Mouse (Mus musculus): ENCODE data around the gene Cbx2. TPM values are rescaled to one million over a fixed set of nuclear protein-coding genes. Genes with fewer than 3 reads are reported as not detected.
A peak's percentile ranks its signal among the peaks of the same experiment; 100 is the strongest.

Cbx2 gene
- total RNA-seq (2014; fragmentation: Nextera tagmentation) (not detected in 2 replicates), total RNA-seq (2017) (0.11 and 0.12 TPM in 2 replicates), polyA plus RNA-seq (2012) (not detected in 2 replicates)

DNA sequence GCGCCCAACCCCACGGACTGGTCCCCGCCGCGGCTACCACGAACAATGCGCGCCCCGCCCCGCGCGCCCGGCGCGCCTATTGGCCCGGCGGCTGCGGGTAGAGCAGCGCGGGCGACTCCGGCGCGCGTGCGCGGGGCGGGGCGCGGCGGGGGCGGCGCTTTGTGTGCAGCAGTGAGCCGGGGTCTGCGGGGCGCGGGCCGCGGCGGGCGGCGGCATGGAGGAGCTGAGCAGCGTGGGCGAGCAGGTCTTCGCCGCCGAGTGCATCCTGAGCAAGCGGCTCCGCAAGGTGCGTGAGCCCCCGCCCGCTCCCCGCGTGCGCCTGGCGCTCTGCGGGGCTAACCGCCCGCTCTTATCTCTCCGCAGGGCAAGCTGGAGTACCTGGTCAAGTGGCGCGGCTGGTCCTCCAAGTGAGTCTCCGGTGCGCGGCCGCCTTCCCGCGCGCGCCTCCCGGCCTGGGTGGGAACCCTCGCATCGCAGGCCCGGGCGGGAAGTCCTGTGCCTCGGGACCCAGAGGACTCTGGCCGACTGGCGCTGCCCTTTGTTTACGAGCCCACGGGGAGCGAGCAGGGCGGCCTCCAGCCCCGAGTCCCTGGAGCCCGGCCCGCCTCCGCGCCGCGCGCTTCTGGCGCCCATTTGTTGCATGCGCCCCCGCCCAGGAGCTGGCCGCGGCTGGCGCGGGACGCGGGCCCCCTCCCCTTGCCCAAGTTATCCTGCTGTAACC is at the start of gene Cbx2:
Cbx2 (plus strand) TSS at position 68 of the 721 bp plus-strand sequence.
- TF ChIP-seq GATA1 (IDR thresholded peaks at IDR 0.05; ENCODE audit: borderline replicate concordance, low read length), result no peak
- no peak for TF ChIP-seq GATA2 (IDR thresholded peaks at IDR 0.05; ENCODE audit: borderline replicate concordance, low read depth, low read length)
- no peak for TF ChIP-seq CTCF (IDR thresholded peaks at IDR 0.05; ENCODE audit: low read depth, low read length)
- no peak for TF ChIP-seq TAL1 (conservative IDR thresholded peaks at IDR 0.05; ENCODE audit: low read depth, low read length)
- TF ChIP-seq POLR2AphosphoS5 (IDR thresholded peaks at IDR 0.05; ENCODE audit: insufficient replicate concordance, low read depth, low read length), result no peak
- Histone ChIP-seq H3K9me3 (replicated peaks) (peaks cover 93% of the 10 kb centered on the region), H3K36me3 (replicated peaks) (no peaks in the 10 kb centered on the region), H3K4me1 (ENCODE audit: insufficient read depth, low read depth, low read length) (no peaks in the 10 kb centered on the region), H3K27me3 (ENCODE audit: insufficient read depth, low read length) (no peaks in the 10 kb centered on the region), H3K4me3 (ENCODE audit: low read depth, low read length) (peak within 1 kb of the TSS; percentile 9; the same call in 1 of the 2 replicates)
- DNase-seq (ENCODE audit: low spot score) (no peak), ATAC-seq (ENCODE audit: extremely low read depth, insufficient number of reproducible peaks, low FRiP score, poor library complexity, severe bottlenecking) (no peak)

DNA sequence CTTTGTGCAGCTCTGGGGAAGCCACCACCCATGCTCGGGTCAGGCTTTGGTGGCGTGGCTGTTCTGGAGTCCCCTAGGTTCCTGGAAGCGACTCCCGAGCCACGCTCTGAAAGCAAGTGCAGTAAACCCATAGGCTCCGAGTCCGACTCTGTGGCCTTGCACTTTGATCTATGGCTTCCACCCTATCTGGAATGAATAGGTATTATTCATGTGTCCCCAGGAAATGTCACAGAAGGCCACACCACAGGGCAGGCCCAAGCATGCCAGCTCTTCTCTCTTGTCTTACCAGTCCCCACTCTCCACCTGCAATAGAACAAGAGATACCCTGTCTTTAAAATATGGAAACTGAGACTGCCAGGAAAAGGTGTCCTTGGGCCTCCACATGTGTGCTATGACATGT is 48.4 kb upstream of the Cbx2 start:
- no peaks in the 10 kb centered on the region for H3K4me1 ChIP-seq (ENCODE audit: insufficient read depth, low read depth, low read length)
- H3K4me3 ChIP-seq (ENCODE audit: low read depth, low read length), result no peak overlapping the region
- H3K9me3 ChIP-seq (replicated peaks), result peaks cover 88% of the 10 kb centered on the region
- no peak for ATAC-seq (ENCODE audit: extremely low read depth, insufficient number of reproducible peaks, low FRiP score, poor library complexity, severe bottlenecking)
- no peaks in the 10 kb centered on the region for H3K27me3 ChIP-seq (ENCODE audit: insufficient read depth, low read length)
- H3K36me3 ChIP-seq (replicated peaks), result no peaks in the 10 kb centered on the region
- no peak for TF ChIP-seq POLR2AphosphoS5 (IDR thresholded peaks at IDR 0.05; ENCODE audit: insufficient replicate concordance, low read depth, low read length)
- no peak for TF ChIP-seq TAL1 (conservative IDR thresholded peaks at IDR 0.05; ENCODE audit: low read depth, low read length)
- no peak for TF ChIP-seq GATA1 (IDR thresholded peaks at IDR 0.05; ENCODE audit: borderline replicate concordance, low read length)
- no peak for TF ChIP-seq CTCF (IDR thresholded peaks at IDR 0.05; ENCODE audit: low read depth, low read length)
- TF ChIP-seq GATA2 (IDR thresholded peaks at IDR 0.05; ENCODE audit: borderline replicate concordance, low read depth, low read length), result no peak
- no peak for DNase-seq (ENCODE audit: low spot score)

DNA sequence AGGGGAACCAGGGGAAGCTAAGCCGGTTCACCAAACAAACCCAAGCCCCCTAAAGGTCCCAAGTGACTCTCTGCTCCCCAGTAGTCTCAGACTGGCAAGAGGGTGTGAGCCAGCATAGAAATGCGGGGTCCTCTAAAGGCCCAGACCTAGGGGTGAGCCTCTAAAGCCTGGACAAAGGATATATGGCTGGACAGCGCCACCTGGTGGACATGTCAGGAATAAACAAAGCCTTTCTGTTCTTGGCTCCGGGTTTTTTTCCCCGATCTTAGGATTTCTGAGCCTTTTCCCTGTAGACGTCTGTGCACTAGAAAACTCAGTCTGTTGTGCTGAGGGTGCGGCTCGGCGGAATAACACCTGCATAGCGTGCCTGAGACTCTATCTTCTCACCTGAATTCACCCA is 47.3 kb upstream of the Cbx2 start:
- no peaks in the 10 kb centered on the region for H3K27me3 ChIP-seq (ENCODE audit: insufficient read depth, low read length)
- H3K9me3 ChIP-seq (replicated peaks), result peaks cover 86% of the 10 kb centered on the region
- no peak for TF ChIP-seq CTCF (IDR thresholded peaks at IDR 0.05; ENCODE audit: low read depth, low read length)
- TF ChIP-seq GATA1 (IDR thresholded peaks at IDR 0.05; ENCODE audit: borderline replicate concordance, low read length), result no peak
- TF ChIP-seq GATA2 (IDR thresholded peaks at IDR 0.05; ENCODE audit: borderline replicate concordance, low read depth, low read length), result no peak
- TF ChIP-seq TAL1 (conservative IDR thresholded peaks at IDR 0.05; ENCODE audit: low read depth, low read length), result no peak
- TF ChIP-seq POLR2AphosphoS5 (IDR thresholded peaks at IDR 0.05; ENCODE audit: insufficient replicate concordance, low read depth, low read length), result no peak
- H3K4me3 ChIP-seq (ENCODE audit: low read depth, low read length), result no peak overlapping the region
- ATAC-seq (ENCODE audit: extremely low read depth, insufficient number of reproducible peaks, low FRiP score, poor library complexity, severe bottlenecking) (no peak), DNase-seq (ENCODE audit: low spot score) (no peak)
- no peaks in the 10 kb centered on the region for H3K4me1 ChIP-seq (ENCODE audit: insufficient read depth, low read depth, low read length)
- H3K36me3 ChIP-seq (replicated peaks), result no peaks in the 10 kb centered on the region

DNA sequence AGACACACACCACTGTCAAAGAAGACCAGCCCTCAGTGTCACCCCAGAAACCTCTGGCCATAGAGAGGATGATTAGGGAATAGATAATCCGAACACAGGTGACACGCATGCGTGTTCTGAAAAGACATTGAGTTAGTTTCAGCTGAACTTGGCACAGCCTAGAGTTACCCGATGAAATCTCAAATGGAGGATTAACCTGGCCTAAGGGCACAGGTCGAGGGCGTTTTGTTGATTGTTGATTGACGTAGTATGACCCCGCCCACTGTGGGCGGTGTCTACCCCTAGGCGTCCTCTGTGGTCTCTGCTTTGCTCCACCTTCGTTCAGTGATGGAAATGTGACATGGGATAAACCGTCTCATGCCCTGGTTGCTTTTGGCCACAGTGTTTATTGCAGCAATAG is 46.8 kb upstream of the Cbx2 start:
- TF ChIP-seq GATA2 (IDR thresholded peaks at IDR 0.05; ENCODE audit: borderline replicate concordance, low read depth, low read length) (no peak), GATA1 (IDR thresholded peaks at IDR 0.05; ENCODE audit: borderline replicate concordance, low read length) (no peak), TAL1 (conservative IDR thresholded peaks at IDR 0.05; ENCODE audit: low read depth, low read length) (no peak), CTCF (IDR thresholded peaks at IDR 0.05; ENCODE audit: low read depth, low read length) (no peak), POLR2AphosphoS5 (IDR thresholded peaks at IDR 0.05; ENCODE audit: insufficient replicate concordance, low read depth, low read length) (no peak)
- Histone ChIP-seq H3K36me3 (replicated peaks) (no peaks in the 10 kb centered on the region), H3K9me3 (replicated peaks) (peaks cover 86% of the 10 kb centered on the region), H3K27me3 (ENCODE audit: insufficient read depth, low read length) (no peaks in the 10 kb centered on the region), H3K4me1 (ENCODE audit: insufficient read depth, low read depth, low read length) (no peaks in the 10 kb centered on the region), H3K4me3 (ENCODE audit: low read depth, low read length) (no peak overlapping the region)
- ATAC-seq (ENCODE audit: extremely low read depth, insufficient number of reproducible peaks, low FRiP score, poor library complexity, severe bottlenecking) (no peak), DNase-seq (ENCODE audit: low spot score) (no peak)

DNA sequence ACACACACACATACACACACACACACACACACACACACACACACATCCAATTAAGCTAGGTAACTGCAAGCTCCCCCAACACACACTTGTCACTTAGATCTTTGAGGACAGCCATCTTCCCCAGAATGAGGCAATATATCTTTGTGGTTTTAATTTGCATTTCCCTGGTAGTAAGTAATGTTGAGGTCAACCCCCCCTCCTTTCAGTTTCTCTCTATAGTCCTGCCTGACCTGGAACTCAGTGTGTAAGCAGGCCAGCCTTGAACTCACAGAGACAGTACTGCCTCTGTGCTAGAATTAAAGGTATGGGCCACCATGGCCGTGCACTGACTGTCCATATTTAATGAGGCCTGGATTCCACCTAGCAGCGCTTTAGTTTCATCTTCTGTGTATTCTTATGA is 42.4 kb upstream of the Cbx2 start:
- no peak for TF ChIP-seq GATA2 (IDR thresholded peaks at IDR 0.05; ENCODE audit: borderline replicate concordance, low read depth, low read length)
- TF ChIP-seq TAL1 (conservative IDR thresholded peaks at IDR 0.05; ENCODE audit: low read depth, low read length), result no peak
- TF ChIP-seq CTCF (IDR thresholded peaks at IDR 0.05; ENCODE audit: low read depth, low read length), result no peak
- no peak for TF ChIP-seq GATA1 (IDR thresholded peaks at IDR 0.05; ENCODE audit: borderline replicate concordance, low read length)
- TF ChIP-seq POLR2AphosphoS5 (IDR thresholded peaks at IDR 0.05; ENCODE audit: insufficient replicate concordance, low read depth, low read length), result no peak
- Histone ChIP-seq H3K36me3 (replicated peaks) (no peaks in the 10 kb centered on the region), H3K9me3 (replicated peaks) (peaks cover 82% of the 10 kb centered on the region), H3K4me3 (ENCODE audit: low read depth, low read length) (no peak overlapping the region), H3K27me3 (ENCODE audit: insufficient read depth, low read length) (no peaks in the 10 kb centered on the region), H3K4me1 (ENCODE audit: insufficient read depth, low read depth, low read length) (no peaks in the 10 kb centered on the region)
- no peak for DNase-seq (ENCODE audit: low spot score)
- no peak for ATAC-seq (ENCODE audit: extremely low read depth, insufficient number of reproducible peaks, low FRiP score, poor library complexity, severe bottlenecking)

DNA sequence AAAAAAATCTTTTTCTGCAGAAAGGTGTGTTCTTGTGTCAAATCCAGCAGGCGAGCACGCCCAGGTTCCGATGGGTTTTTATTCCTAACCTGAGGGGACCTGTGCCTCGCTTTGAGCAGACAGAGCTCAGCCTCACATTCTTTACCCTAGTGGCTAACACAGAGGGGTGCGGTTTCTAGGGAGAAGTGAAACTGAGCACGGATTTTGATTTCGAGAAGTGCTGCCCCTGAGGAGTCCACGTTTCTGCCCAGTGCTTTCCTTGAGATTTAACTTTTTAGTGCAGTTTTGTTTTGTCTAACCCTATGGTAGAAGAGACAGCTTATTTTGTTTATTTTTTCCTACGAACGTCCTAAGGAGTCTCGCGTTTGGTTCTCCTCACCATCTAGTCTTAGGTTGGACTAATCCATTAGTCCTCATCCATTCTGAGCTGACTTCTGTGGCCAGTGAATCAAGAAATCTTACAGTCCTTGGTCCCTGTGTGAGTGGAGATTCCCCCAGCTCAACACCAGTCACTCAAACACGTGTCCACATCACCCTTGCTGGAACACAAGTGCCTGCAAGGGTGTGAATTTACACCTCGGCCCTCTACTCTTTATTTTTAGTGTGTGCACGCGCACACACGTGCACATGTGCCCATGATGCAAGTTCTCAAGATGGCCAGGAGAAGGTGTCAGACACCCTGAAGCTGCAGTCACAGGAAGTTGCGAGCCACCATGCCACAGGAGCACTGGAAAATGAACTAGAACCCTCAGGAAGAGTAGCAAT is 41.6 kb upstream of the Cbx2 start:
- ATAC-seq (ENCODE audit: extremely low read depth, insufficient number of reproducible peaks, low FRiP score, poor library complexity, severe bottlenecking), result no peak

More for the DNA sequence above, 41.6 kb upstream of the Cbx2 start:
- Histone ChIP-seq H3K36me3 (replicated peaks) (no peaks in the 10 kb centered on the region), H3K9me3 (replicated peaks) (peaks cover 82% of the 10 kb centered on the region), H3K27me3 (ENCODE audit: insufficient read depth, low read length) (no peaks in the 10 kb centered on the region), H3K4me3 (ENCODE audit: low read depth, low read length) (no peak overlapping the region), H3K4me1 (ENCODE audit: insufficient read depth, low read depth, low read length) (no peaks in the 10 kb centered on the region)
- no peak for DNase-seq (ENCODE audit: low spot score)
- TF ChIP-seq GATA1 (IDR thresholded peaks at IDR 0.05; ENCODE audit: borderline replicate concordance, low read length) (no peak), GATA2 (IDR thresholded peaks at IDR 0.05; ENCODE audit: borderline replicate concordance, low read depth, low read length) (no peak), CTCF (IDR thresholded peaks at IDR 0.05; ENCODE audit: low read depth, low read length) (no peak), TAL1 (conservative IDR thresholded peaks at IDR 0.05; ENCODE audit: low read depth, low read length) (no peak), POLR2AphosphoS5 (IDR thresholded peaks at IDR 0.05; ENCODE audit: insufficient replicate concordance, low read depth, low read length) (no peak)

Data from G1E (cell line).